Mouse (Mus musculus) retina, postnatal 1 day (tissue): ENCODE data around the gene Tcea2.
A peak's percentile ranks its signal among the peaks of the same experiment; 100 is the strongest.

Experiments
- DNase-seq: peaks from one replicate; pipeline ENCODE4 v3.0.0-alpha.2; 2012

Gene Tcea2

GRCm38 (mm10) chr2:181715382-181715781 is 35.3 kb downstream of the Tcea2 start:
- DNase-seq: no peak

GRCm38 (mm10) chr2:181716991-181717390 is 36.9 kb downstream of the Tcea2 start:
- DNase-seq: no peak

- DNase-seq: no peak
Measured at GRCm38 (mm10) chr2:181720061-181720460, 40.0 kb downstream of the Tcea2 start.

DNA sequence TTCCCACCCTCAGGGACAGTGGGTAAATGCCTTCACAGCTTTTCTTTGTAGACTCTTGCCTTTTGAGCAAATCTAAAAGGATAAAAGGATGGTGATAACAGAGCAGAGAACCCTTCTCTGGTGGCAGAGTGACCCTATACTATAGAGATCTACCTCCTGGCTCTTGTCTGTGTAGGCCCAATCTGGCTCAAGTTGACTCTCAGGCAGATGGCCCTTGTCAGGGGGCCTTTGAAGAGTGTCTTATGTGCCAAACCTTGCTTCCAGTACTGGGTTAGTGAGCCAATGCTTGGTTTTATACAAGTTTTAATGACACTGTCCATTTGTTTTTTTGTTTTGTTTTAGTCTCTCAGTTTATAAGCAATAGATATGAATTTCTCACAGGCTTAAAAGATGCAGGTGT is 41.1 kb downstream of the Tcea2 start:
- DNase-seq: no peak

GRCm38 (mm10) chr2:181722213-181722612 is 42.1 kb downstream of the Tcea2 start:
- DNase-seq: peak; percentile 71

DNA sequence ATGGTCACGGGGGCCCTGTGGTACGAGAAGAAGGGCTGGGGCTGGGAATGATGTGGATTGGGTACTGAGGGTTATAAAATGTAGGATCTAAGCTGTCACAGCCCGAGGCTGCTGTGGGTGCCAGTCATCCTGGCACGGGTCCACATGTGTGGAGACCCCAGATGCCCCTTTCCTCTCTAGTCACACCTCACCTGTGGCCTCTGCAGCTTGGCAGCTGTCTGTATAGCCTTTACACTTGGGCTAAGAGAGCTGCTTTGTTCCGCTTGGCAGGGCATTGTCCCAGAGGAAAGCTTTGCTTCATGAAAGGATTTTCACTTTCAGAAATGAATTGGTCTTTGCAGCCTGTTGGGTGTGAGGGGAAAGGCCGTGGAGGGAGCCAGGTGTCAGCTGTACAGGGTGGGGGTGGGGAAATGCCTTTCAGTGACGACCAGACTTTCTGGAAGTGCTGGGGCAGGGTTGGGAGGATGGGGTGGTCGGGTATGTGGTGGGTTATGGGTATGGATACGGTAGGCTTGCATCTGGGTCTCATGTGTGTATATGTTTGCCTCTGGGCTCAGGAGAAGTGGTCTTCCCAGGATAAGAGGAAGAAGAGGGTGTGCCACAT is 47.7 kb downstream of the Tcea2 start:
- peak; percentile 7 for DNase-seq

DNA sequence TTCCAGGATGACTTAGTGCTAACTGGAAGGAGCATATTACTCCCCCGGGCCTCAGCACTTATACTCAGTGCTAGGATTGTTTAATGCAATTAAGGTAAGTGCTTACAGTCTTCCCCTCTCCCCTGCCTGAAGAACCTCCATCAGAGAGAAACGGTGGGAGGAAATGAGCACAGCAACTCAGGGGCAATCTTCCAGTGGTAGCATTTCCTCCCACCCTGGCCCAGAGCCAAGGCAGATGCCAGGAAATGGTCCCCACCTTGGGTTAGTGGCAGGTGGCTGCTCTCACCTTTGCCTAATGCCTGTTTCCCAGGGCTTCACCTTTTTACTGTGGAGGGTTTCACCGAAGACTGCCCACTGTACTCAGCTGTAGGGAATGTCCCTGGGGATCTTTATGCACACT is 49.9 kb downstream of the Tcea2 start:
- DNase-seq: peak; percentile 23
